Mouse (Mus musculus): ENCODE measurements around the gene Rhox3c. TPM values are rescaled to one million over a fixed set of nuclear protein-coding genes. Genes with fewer than 3 reads are reported as not detected.
"Not testable (repeated sequence)": the region's sequence is repeated elsewhere in the genome, so short reads cannot be mapped to it uniquely, and the experiment has no call there.

The Rhox3c gene
- polyA plus RNA-seq (2016; fragmentation: Nextera tagmentation; extraction: Ambion mirVana): not detected in 2 replicates

DNA sequence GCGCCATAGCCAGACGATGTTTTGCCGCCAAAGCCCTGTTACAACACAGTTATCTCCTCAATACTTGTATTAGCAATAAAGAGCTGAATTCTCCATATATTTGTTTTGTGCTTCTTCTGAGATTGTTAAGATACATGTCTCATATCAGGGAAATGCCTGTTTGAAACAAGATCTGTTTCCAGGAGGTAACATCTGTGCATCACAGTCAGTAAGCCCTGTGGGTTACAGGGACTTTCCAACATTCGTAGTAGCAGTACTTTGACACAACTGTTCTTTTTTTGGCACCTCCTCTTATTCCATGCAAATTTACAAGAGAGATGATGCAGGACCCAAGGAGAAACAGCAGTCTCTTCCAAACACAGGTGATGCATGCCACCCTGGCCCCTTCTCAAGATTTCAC lies at the start of gene Rhox3c:
Gene Rhox3c, plus strand, starts transcription at position 301 of the 400 bp plus-strand sequence.
- DNase-seq (ENCODE audit: low spot score); H3K4me1 ChIP-seq; H3K36me3 ChIP-seq (replicated peaks); H3K9me3 ChIP-seq; H3K27me3 ChIP-seq (replicated peaks; ENCODE audit: low read depth, poor library complexity, severe bottlenecking); H3K27ac ChIP-seq (replicated peaks); H3K4me3 ChIP-seq: not testable (repeated sequence)
- WGBS: 92% methylated on average over 3 of the region's 4 CpGs

DNA sequence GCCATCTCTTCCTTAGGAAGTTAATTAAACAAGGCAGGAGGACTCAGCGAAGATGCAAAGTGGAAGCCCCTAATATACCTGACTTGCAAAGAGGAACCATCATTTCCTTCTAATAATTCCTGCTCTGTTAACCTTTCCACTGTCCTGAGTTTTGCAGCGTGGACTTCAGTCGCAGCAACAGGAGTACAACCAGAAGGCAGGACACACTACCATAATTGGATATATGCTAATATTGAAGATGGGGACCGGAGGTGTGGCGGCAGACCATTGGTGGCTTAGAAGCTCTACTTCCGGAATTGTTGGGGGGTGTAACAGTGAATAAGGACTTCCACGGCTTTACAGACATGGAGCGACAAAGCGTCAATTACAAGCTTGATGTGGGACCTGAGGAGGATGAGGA lies 46.6 kb upstream of the Rhox3c start, which contains the start of gene Rhox2b:
Gene Rhox2b, plus strand, starts transcription at position 301 of the 400 bp plus-strand sequence.
- WGBS: no CpG with 5 or more reads among the region's 9 CpGs
- DNase-seq (ENCODE audit: low spot score): not testable (repeated sequence)

DNA sequence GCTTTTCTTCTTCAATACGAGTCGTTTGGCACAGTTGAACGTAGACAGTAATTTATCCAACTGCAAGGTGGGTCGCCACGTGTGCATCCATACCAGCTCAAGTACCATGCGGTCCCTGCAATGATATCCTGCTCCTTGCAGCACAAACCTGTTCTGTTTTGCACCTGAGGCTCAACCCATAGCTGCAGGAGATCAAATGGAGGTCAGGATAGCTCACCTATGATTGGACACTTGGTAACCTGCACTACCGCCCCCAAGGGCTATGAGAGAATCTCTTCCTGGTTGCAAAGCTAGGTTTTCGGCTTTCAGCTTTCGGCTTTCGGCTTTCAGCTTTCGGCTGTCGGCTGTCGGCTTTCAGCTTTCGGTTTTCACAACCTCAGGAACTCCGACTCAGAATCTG lies 26.2 kb upstream of the Rhox3c start, which contains the start of gene Rhox4b:
Gene Rhox4b, plus strand, starts transcription at position 301 of the 400 bp plus-strand sequence.
- WGBS: 85% methylated on average over 14 of the region's 15 CpGs
- not testable (repeated sequence) for H3K4me1 ChIP-seq; H3K27ac ChIP-seq (replicated peaks); H3K9me3 ChIP-seq; H3K36me3 ChIP-seq (replicated peaks); H3K27me3 ChIP-seq (replicated peaks; ENCODE audit: low read depth, poor library complexity, severe bottlenecking); DNase-seq (ENCODE audit: low spot score); H3K4me3 ChIP-seq

More for the DNA sequence above, 46.6 kb upstream of the Rhox3c start, which contains the start of gene Rhox2b:
- not testable (repeated sequence) for H3K27me3 ChIP-seq (replicated peaks; ENCODE audit: low read depth, poor library complexity, severe bottlenecking); H3K4me3 ChIP-seq; H3K36me3 ChIP-seq (replicated peaks); H3K9me3 ChIP-seq; H3K27ac ChIP-seq (replicated peaks); H3K4me1 ChIP-seq

GRCm38 (mm10) chrX:37453380-37453779 lies 5.0 kb upstream of the Rhox3c start, which contains the start of gene Rhox2c:
Rhox2c (plus strand) TSS chrX:37453680.
- not testable (repeated sequence) for DNase-seq (ENCODE audit: low spot score); H3K9me3 ChIP-seq; H3K36me3 ChIP-seq (replicated peaks); H3K27ac ChIP-seq (replicated peaks); H3K27me3 ChIP-seq (replicated peaks; ENCODE audit: low read depth, poor library complexity, severe bottlenecking); H3K4me3 ChIP-seq; H3K4me1 ChIP-seq
- 97% methylated on average over 8 of the region's 10 CpGs for whole genome bisulfite sequencing

GRCm38 (mm10) chrX:37480037-37480436 lies 21.7 kb downstream of the Rhox3c start, which contains the start of gene Rhox4c:
Rhox4c (plus strand) TSS chrX:37480337.
- not testable (repeated sequence) for H3K9me3 ChIP-seq; H3K4me1 ChIP-seq; H3K27me3 ChIP-seq (replicated peaks; ENCODE audit: low read depth, poor library complexity, severe bottlenecking); H3K27ac ChIP-seq (replicated peaks); DNase-seq (ENCODE audit: low spot score); H3K36me3 ChIP-seq (replicated peaks); H3K4me3 ChIP-seq
- WGBS: 93% methylated on average over 14 of the region's 14 CpGs

GRCm38 (mm10) chrX:37514059-37514458 lies 55.7 kb downstream of the Rhox3c start, which contains the start of gene Rhox4d:
Rhox4d (plus strand) TSS chrX:37514359.
- not testable (repeated sequence) for H3K9me3 ChIP-seq; H3K27me3 ChIP-seq (replicated peaks; ENCODE audit: low read depth, poor library complexity, severe bottlenecking); DNase-seq (ENCODE audit: low spot score); H3K36me3 ChIP-seq (replicated peaks); H3K4me1 ChIP-seq; H3K27ac ChIP-seq (replicated peaks); H3K4me3 ChIP-seq
- 94% methylated on average over 17 of the region's 18 CpGs for WGBS

Other genes starting within 250 kb of the Rhox3c start
- not detected in 2 replicates for gene Gm9, start 247.5 kb upstream of the Rhox3c start, polyA plus RNA-seq (2016; fragmentation: Nextera tagmentation; extraction: Ambion mirVana)
- not detected in 2 replicates for gene Rhox1, start 236.3 kb upstream of the Rhox3c start, polyA plus RNA-seq (2016; fragmentation: Nextera tagmentation; extraction: Ambion mirVana)
- not detected in 2 replicates for gene Rhox2a, start 213.6 kb upstream of the Rhox3c start, polyA plus RNA-seq (2016; fragmentation: Nextera tagmentation; extraction: Ambion mirVana)
- not detected in 2 replicates for gene Rhox3a, start 208.7 kb upstream of the Rhox3c start, polyA plus RNA-seq (2016; fragmentation: Nextera tagmentation; extraction: Ambion mirVana)
- gene Rhox4a, start 193.2 kb upstream of the Rhox3c start, polyA plus RNA-seq (2016; fragmentation: Nextera tagmentation; extraction: Ambion mirVana): not detected in 2 replicates
- gene Rhox3a2, start 78.6 kb upstream of the Rhox3c start, polyA plus RNA-seq (2016; fragmentation: Nextera tagmentation; extraction: Ambion mirVana): not detected in 2 replicates
- gene Rhox4a2, start 67.7 kb upstream of the Rhox3c start, polyA plus RNA-seq (2016; fragmentation: Nextera tagmentation; extraction: Ambion mirVana): 1.9 and 2.0 TPM in 2 replicates
- not detected in 2 replicates for gene Rhox2b, start 46.5 kb upstream of the Rhox3c start, polyA plus RNA-seq (2016; fragmentation: Nextera tagmentation; extraction: Ambion mirVana)
- gene Rhox4b, start 26.1 kb upstream of the Rhox3c start, polyA plus RNA-seq (2016; fragmentation: Nextera tagmentation; extraction: Ambion mirVana): 0.64 and 0.68 TPM in 2 replicates
- 0.48 TPM in 1 of 2 replicates, not detected in the other for gene Rhox2c, start 4.9 kb upstream of the Rhox3c start, polyA plus RNA-seq (2016; fragmentation: Nextera tagmentation; extraction: Ambion mirVana)
- gene Rhox4c, start 21.8 kb downstream of the Rhox3c start, polyA plus RNA-seq (2016; fragmentation: Nextera tagmentation; extraction: Ambion mirVana): not detected in 2 replicates
- not detected in 2 replicates for gene Rhox2d, start 34.8 kb downstream of the Rhox3c start, polyA plus RNA-seq (2016; fragmentation: Nextera tagmentation; extraction: Ambion mirVana)
- not detected in 2 replicates for gene Rhox4d, start 55.8 kb downstream of the Rhox3c start, polyA plus RNA-seq (2016; fragmentation: Nextera tagmentation; extraction: Ambion mirVana)
- gene Rhox2e, start 71.9 kb downstream of the Rhox3c start, polyA plus RNA-seq (2016; fragmentation: Nextera tagmentation; extraction: Ambion mirVana): 0.27 and 0.52 TPM in 2 replicates
- not detected in 2 replicates for gene Rhox3e, start 83.4 kb downstream of the Rhox3c start, polyA plus RNA-seq (2016; fragmentation: Nextera tagmentation; extraction: Ambion mirVana)
- 0.35 TPM in 1 of 2 replicates, not detected in the other for gene Rhox4e, start 98.8 kb downstream of the Rhox3c start, polyA plus RNA-seq (2016; fragmentation: Nextera tagmentation; extraction: Ambion mirVana)
- not detected in 2 replicates for gene Rhox2f, start 112.8 kb downstream of the Rhox3c start, polyA plus RNA-seq (2016; fragmentation: Nextera tagmentation; extraction: Ambion mirVana)
- not detected in 2 replicates for gene Rhox3f, start 122.4 kb downstream of the Rhox3c start, polyA plus RNA-seq (2016; fragmentation: Nextera tagmentation; extraction: Ambion mirVana)
- gene Rhox4f, start 149.1 kb downstream of the Rhox3c start, polyA plus RNA-seq (2016; fragmentation: Nextera tagmentation; extraction: Ambion mirVana): not detected in 2 replicates
- not detected in 2 replicates for gene Rhox3g, start 170.0 kb downstream of the Rhox3c start, polyA plus RNA-seq (2016; fragmentation: Nextera tagmentation; extraction: Ambion mirVana)
- not detected in 2 replicates for gene Rhox2g, start 184.9 kb downstream of the Rhox3c start, polyA plus RNA-seq (2016; fragmentation: Nextera tagmentation; extraction: Ambion mirVana)
- not detected in 2 replicates for gene Rhox4g, start 192.7 kb downstream of the Rhox3c start, polyA plus RNA-seq (2016; fragmentation: Nextera tagmentation; extraction: Ambion mirVana)
- not detected in 2 replicates for gene Rhox3h, start 210.2 kb downstream of the Rhox3c start, polyA plus RNA-seq (2016; fragmentation: Nextera tagmentation; extraction: Ambion mirVana)
- gene Rhox2h, start 214.7 kb downstream of the Rhox3c start, polyA plus RNA-seq (2016; fragmentation: Nextera tagmentation; extraction: Ambion mirVana): not detected in 2 replicates